Mouse (Mus musculus): ENCODE data around the gene Spaca4. TPM values are rescaled to one million over a fixed set of nuclear protein-coding genes. Genes with fewer than 3 reads are reported as not detected.

Gene Spaca4
- polyA plus RNA-seq, 1 experiment = not detected

GRCm38 (mm10) chr7:45705443-45705864 lies 20.2 kb downstream of the Spaca4 start:
- Histone ChIP-seq H3K27ac (ENCODE audit: insufficient read depth, low read depth, low read length) (peak overlapping the region; percentile 99), H3K4me3 (ENCODE audit: insufficient read depth, low read depth, low read length) (peak overlapping the region; percentile 83), H3K4me1 (ENCODE audit: control insufficient read depth, insufficient read depth, low read length) (peaks cover 50% of the 10 kb centered on the region)
- under 1% methylated on average over 21 of the region's 21 CpGs for WGBS
- TF ChIP-seq POLR2A (IDR thresholded peaks at IDR 0.05; ENCODE audit: insufficient read depth, low read depth, low read length) (0 out of 2 replicates have a peak, but pooled peaks have one; percentile 3), CTCF (IDR thresholded peaks at IDR 0.05; ENCODE audit: insufficient read depth, low read depth, low read length) (no peak)

GRCm38 (mm10) chr7:45704730-45705442 lies 20.7 kb downstream of the Spaca4 start, which contains the start of gene Dbp:
Gene Dbp, plus strand, starts transcription at chr7:45705088.
- no peak for TF ChIP-seq CTCF (IDR thresholded peaks at IDR 0.05; ENCODE audit: insufficient read depth, low read depth, low read length)
- TF ChIP-seq POLR2A (IDR thresholded peaks at IDR 0.05; ENCODE audit: insufficient read depth, low read depth, low read length) = peak; percentile 41; the same call in 1 of the 2 replicates
- Histone ChIP-seq H3K27ac (ENCODE audit: insufficient read depth, low read depth, low read length) (peak within 1 kb of the TSS; percentile 99), H3K4me1 (ENCODE audit: control insufficient read depth, insufficient read depth, low read length) (peaks cover 45% of the 10 kb centered on the region), H3K4me3 (ENCODE audit: insufficient read depth, low read depth, low read length) (peak within 1 kb of the TSS; percentile 83)
- under 1% methylated on average over 36 of the region's 36 CpGs for WGBS

DNA sequence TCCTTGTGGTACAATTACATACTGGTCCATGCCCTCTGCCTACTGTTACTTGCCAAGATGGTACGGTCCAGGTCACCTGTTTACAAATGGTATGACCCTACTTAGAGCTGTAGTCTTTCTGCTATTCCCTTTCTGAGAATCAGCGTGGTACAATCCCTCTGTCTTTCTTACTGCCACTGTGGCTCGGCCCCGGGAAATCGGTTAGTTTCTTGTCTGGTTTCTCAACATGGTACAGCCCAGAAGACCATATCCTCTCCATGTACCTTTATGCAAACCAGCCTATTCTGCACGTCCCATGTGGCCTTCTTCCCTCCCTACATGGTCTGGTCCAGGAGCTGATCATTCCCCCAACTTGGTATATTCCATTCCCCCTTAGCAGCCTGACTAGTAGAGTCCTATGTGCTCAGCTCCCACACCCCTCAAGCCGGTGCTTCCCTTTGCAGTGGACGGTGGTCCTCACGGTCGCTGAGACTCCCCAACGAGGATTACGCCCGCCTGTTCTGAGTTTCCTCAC lies 21.5 kb downstream of the Spaca4 start:
- peak; percentile 37 for TF ChIP-seq POLR2A (IDR thresholded peaks at IDR 0.05; ENCODE audit: insufficient read depth, low read depth, low read length)
- no peak for TF ChIP-seq CTCF (IDR thresholded peaks at IDR 0.05; ENCODE audit: insufficient read depth, low read depth, low read length)
- Histone ChIP-seq H3K27ac (ENCODE audit: insufficient read depth, low read depth, low read length) (peak overlapping the region; percentile 98), H3K4me3 (ENCODE audit: insufficient read depth, low read depth, low read length) (peak overlapping the region; percentile 55), H3K4me1 (ENCODE audit: control insufficient read depth, insufficient read depth, low read length) (peaks cover 45% of the 10 kb centered on the region)
- 1% methylated on average over 13 of the region's 13 CpGs for WGBS

- WGBS = 24% methylated on average over 12 of the region's 12 CpGs
- peaks cover 42% of the 10 kb centered on the region for H3K4me1 ChIP-seq (ENCODE audit: control insufficient read depth, insufficient read depth, low read length)
- TF ChIP-seq POLR2A (IDR thresholded peaks at IDR 0.05; ENCODE audit: insufficient read depth, low read depth, low read length) (no peak), CTCF (IDR thresholded peaks at IDR 0.05; ENCODE audit: insufficient read depth, low read depth, low read length) (no peak)
These were observed 22.0 kb downstream of the Spaca4 start for GRCm38 (mm10) chr7:45703521-45704033.

DNA sequence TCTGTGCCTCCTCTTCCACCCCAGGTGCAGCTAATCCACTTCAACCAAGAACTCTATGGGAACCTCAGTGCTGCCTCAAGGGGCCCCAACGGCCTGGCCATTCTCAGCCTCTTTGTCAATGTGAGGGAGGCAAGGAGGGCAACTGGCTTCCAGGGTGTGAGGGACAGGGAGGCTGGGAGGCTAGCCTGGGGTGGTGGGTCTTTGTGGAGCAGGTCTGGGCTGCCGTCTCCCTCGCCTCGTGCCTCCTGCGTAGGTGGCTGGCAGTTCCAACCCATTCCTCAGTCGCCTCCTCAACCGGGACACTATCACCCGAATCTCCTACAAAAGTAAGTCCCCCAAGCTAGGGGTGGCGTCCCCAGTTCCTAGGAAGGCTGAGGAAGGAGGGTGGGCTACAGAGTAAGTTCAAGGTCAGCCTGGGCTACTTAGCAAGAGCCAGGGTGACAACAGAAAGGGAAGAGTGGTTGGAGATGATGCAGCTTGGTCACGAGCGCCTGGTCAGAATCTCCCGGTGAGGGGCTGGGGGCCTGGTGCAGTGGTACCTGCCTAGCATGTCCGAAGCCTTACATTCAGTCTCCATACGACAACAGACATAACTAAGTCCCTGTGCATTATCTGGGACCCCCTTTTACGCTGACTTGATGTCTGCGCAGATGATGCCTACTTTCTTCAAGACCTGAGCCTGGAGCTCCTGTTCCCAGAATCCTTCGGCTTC lies 22.6 kb downstream of the Spaca4 start:
- H3K4me3 ChIP-seq (ENCODE audit: insufficient read depth, low read depth, low read length) = peak overlapping the region; percentile 48; the same call in 1 of the 2 replicates
- WGBS = 86% methylated on average over 17 of the region's 17 CpGs
- H3K4me1 ChIP-seq (ENCODE audit: control insufficient read depth, insufficient read depth, low read length) = peaks cover 39% of the 10 kb centered on the region
- no peak for TF ChIP-seq CTCF (IDR thresholded peaks at IDR 0.05; ENCODE audit: insufficient read depth, low read depth, low read length)
- no peak for TF ChIP-seq POLR2A (IDR thresholded peaks at IDR 0.05; ENCODE audit: insufficient read depth, low read depth, low read length)
- H3K27ac ChIP-seq (ENCODE audit: insufficient read depth, low read depth, low read length) = peak overlapping the region; percentile 4; the same call in 1 of the 2 replicates

More at GRCm38 (mm10) chr7:45703521-45704033, 22.0 kb downstream of the Spaca4 start:
- Histone ChIP-seq H3K4me3 (ENCODE audit: insufficient read depth, low read depth, low read length) (peak overlapping the region; percentile 48), H3K27ac (ENCODE audit: insufficient read depth, low read depth, low read length) (peak overlapping the region; percentile 98)

- H3K4me1 ChIP-seq (ENCODE audit: control insufficient read depth, insufficient read depth, low read length) = peaks cover 35% of the 10 kb centered on the region
- no peak overlapping the region for H3K27ac ChIP-seq (ENCODE audit: insufficient read depth, low read depth, low read length)
- TF ChIP-seq POLR2A (IDR thresholded peaks at IDR 0.05; ENCODE audit: insufficient read depth, low read depth, low read length) (no peak), CTCF (IDR thresholded peaks at IDR 0.05; ENCODE audit: insufficient read depth, low read depth, low read length) (no peak)
- WGBS = 94% methylated on average over 11 of the region's 11 CpGs
- no peak overlapping the region for H3K4me3 ChIP-seq (ENCODE audit: insufficient read depth, low read depth, low read length)
These were observed 23.3 kb downstream of the Spaca4 start for GRCm38 (mm10) chr7:45702316-45702715.

DNA sequence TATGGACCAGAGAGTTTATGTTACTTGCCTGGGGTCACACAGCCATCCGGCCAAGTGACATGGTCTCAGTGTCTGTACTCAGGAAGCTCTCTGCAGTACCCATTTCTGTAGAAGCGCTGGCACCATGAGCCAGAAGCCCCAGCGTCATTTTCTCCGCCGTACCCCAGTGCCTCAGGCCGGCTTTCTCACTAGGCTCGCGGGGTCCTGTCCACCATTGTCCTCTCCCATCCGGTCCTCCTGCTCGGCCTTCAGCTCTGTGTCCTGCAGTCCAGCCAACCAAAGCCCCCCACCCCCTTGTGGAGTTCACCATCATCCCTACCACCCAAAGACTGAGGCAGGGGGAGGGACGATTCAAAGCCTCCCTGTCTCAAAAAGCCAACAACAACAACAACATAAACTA lies 24.0 kb downstream of the Spaca4 start:
- WGBS = 80% methylated on average over 11 of the region's 11 CpGs
- Histone ChIP-seq H3K4me1 (ENCODE audit: control insufficient read depth, insufficient read depth, low read length) (peaks cover 32% of the 10 kb centered on the region), H3K27ac (ENCODE audit: insufficient read depth, low read depth, low read length) (no peak overlapping the region), H3K4me3 (ENCODE audit: insufficient read depth, low read depth, low read length) (no peak overlapping the region)
- no peak for TF ChIP-seq POLR2A (IDR thresholded peaks at IDR 0.05; ENCODE audit: insufficient read depth, low read depth, low read length)
- no peak for TF ChIP-seq CTCF (IDR thresholded peaks at IDR 0.05; ENCODE audit: insufficient read depth, low read depth, low read length)

DNA sequence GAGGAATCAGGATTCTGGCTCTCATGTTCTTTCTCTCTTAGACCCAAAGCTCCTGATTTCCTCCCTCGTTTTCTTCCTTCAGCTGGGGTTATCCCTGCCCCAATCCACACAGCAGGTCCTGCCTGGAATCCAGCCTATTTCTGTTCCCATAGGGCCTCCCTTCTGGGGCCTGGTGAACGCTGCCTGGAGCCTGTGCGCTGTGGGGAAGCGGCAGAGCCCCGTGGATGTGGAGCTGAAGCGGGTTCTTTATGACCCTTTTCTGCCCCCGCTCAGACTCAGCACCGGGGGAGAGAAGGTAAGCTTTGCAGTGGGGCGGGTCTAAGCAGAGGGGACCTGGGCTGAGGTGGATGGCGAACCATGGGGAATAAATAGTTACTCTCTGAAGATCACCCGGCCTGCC lies 24.5 kb downstream of the Spaca4 start:
- Histone ChIP-seq H3K4me3 (ENCODE audit: insufficient read depth, low read depth, low read length) (peak overlapping the region; percentile 50), H3K4me1 (ENCODE audit: control insufficient read depth, insufficient read depth, low read length) (peaks cover 32% of the 10 kb centered on the region), H3K27ac (ENCODE audit: insufficient read depth, low read depth, low read length) (peak overlapping the region; percentile 76)
- WGBS = 23% methylated on average over 11 of the region's 11 CpGs
- TF ChIP-seq POLR2A (IDR thresholded peaks at IDR 0.05; ENCODE audit: insufficient read depth, low read depth, low read length) (no peak), CTCF (IDR thresholded peaks at IDR 0.05; ENCODE audit: insufficient read depth, low read depth, low read length) (no peak)
